Mouse (Mus musculus) liver, postnatal 0 days (tissue): Measurements from ENCODE around the gene Olfr803.

Source experiments
- CTCF ChIP-seq: sonication (generic); IDR thresholded peaks from 2 replicates; pipeline ENCODE4 v1.5.1; 2016; ENCODE audit warnings: antibody characterized with exemption, low read depth
- EP300 ChIP-seq: IDR thresholded peaks from 2 replicates; pipeline ENCODE4 v1.6.1; 2016; ENCODE audit warnings: antibody characterized with exemption, low read depth, mild to moderate bottlenecking

GRCm38 (mm10) chr10:129651763-129652162 lies 42.3 kb downstream of the Olfr803 start:
- no peak for TF ChIP-seq CTCF
- TF ChIP-seq EP300: no peak
